Mouse (Mus musculus): ENCODE results near the gene Neurl2.
"Not testable (repeated sequence)": the region's sequence is repeated elsewhere in the genome, so short reads cannot be mapped to it uniquely, and the experiment has no call there.

Neurl2 gene

GRCm38 (mm10) chr2:164833314-164833959 lies at the start of gene Neurl2:
Gene Neurl2 (minus strand): TSS chr2:164833456.
- in situ Hi-C loops (cut with MboI, MseI) = no loop called here

DNA sequence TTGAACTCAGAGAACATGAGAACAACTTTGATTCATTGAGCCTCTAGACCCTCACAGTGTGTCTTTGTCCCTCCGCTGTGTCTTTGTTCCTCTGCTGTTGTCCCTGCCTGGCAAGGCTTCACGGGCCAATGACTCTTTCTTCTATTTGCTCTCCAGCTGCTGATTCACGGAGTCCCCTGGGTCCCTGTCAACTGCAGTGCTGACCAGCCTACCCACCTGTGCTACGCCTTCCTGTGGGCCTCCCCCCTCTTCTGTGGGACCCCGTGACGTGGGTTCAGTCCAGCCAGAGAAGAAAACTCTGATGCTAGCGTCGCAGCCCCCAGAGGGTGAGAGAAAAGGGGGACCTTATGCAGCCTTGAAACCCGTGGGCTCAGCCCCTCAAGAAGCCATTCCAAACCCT lies 49.4 kb upstream of the Neurl2 start:
- in situ Hi-C loops (cut with MboI, MseI) = no loop called here

DNA sequence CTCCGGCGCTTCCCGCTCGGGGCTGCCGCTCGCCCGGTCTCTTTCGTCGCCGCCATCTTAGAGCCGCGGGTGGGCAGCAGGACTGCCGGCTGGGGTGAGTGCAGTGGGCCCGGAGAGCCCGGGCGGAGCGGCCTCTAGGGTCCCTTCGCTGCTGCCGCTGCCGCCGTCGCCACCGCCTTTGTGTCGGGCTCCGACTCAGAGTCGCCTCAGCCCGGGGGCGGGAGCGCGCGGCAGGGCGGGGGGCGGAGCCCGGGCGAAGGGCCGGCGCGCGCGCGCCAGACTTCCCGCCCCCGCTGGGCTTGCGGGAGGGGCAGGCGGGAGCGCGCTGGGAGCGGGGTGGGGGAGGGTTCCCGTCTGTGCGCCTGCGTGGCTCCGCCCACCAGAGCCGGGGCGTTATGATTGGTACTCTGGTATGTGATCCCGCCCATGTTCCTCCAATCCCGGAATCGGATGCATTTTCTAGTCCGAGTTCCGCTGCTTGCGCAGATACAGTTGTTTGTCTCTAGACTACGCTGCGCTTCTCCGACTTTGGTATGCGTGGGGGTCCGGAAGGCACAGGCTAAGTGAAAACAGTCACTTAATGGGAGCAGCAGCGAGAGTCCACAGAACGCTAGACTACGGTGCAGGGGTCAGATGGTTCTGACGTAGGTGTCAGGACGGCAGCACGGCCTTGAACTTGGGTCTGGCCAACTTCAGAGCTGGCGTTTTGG lies 46.5 kb upstream of the Neurl2 start:
- in situ Hi-C loops (cut with MboI, MseI) = no loop called here

DNA sequence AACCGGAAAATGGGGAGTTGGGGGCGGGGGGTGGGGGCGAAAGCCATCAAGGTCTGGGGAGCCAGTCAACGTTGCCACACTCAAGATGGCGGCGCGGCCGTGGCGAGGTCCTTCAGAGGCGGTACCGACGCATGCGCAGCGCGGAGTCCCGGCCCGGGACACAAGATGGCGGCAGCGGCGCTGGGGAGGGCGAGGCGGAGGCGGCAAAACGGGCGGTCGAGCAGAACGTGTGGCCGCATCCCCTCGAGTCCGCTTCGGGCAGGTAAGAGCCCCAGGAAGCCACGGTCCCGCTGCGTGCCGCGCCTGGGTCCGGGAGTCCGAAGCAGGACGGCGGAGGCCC lies 45.9 kb upstream of the Neurl2 start, which contains the start of gene Pcif1:
Pcif1 (plus strand) TSS at position 77 of the 340 bp plus-strand sequence.
- in situ Hi-C loops (cut with MboI, MseI) = no loop called here

GRCm38 (mm10) chr2:164878509-164879227 lies 45.4 kb upstream of the Neurl2 start:
- in situ Hi-C loops (cut with MboI, MseI) = no loop called here

DNA sequence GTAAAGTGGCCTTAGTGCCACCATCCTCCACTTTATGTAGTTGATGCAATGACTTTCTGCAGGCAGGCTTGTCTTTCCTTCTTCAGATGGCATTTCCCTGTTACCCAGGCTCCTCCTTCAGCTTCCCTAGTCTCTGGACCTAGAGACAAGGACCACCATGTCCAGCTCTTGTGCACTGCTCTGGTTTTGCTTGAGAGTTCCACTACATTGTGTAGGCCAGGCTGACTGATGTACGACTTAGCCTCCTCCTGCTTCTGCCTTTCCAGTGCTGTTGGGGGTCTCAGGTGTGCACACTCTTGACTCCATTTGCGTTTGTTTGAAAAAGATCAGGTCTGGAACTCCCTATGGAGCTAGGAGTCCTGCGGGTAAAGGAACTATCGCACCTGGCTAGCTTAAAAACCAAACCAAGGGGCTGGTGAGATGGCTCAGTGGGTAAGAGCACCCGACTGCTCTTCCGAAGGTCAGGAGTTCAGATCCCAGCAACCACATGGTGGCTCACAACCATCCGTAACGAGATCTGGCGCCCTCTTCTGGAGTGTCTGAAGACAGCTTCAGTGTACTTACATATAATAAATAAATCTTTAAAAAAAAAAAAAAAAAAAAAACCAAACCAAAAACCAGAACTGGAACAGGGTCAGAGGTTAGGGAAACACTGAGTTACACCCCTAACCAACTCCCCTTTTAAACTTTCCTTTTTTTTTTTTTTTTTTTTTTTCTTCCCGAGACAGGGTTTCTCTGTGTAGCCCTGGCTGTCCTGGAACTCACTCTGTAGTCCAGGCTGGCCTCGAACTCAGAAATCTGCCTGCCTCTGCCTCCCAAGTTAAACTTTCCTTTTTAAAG lies 44.3 kb upstream of the Neurl2 start:
- in situ Hi-C loops (cut with MboI, MseI) = not testable (repeated sequence)

GRCm38 (mm10) chr2:164875648-164876047 lies 42.4 kb upstream of the Neurl2 start:
- in situ Hi-C loops (cut with MboI, MseI) = not testable (repeated sequence)

DNA sequence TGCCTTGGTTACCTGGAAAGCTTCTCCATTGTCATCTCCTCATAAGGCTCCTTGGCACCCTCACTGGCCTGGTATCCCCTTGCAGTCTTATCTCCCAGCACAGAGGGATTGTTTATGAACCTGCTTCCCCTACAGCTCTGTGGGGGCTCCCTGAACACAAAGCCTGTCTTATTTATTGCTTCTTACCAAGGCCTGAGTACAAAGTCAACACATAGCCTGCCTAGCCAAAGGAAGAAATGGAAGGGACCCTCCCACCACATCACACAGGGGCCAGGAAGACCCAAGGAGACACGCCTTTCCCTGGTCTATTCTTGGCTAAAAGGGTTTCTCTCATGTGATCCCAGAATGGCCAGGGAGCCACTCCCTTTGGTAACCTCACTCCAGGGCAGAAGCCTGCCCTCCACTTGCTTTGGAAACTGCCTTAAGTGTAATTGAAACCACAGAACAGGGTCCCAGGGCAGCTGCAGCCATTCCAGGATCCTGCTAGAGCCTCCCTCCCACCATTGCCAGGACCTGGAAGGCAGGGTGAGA lies 41.0 kb upstream of the Neurl2 start:
- in situ Hi-C loops (cut with MboI, MseI) = no loop called here

GRCm38 (mm10) chr2:164873621-164874020 lies 40.4 kb upstream of the Neurl2 start:
- in situ Hi-C loops (cut with MboI, MseI) = no loop called here

GRCm38 (mm10) chr2:164871602-164872303 lies 38.5 kb upstream of the Neurl2 start:
- in situ Hi-C loops (cut with MboI, MseI) = no loop called here

DNA sequence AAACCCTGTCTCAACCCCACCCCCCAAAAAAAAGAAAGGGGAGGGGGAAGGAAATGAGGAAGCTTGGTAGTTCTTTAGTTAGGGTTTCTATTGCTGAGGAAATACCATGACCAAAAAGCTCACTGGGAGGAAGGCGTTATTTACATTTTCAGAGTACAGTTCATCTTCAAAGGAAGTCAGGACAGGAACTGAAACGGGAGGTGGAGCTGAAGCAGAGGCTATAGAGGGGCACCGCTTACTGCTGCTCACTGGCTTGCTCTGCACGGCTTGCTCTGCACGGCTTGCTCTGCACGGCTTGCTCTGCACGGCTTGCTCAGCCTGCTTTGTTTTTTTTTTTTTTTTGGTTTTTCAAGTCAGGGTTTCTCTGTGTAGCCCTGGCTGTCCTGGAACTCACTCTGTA lies 35.2 kb upstream of the Neurl2 start:
- in situ Hi-C loops (cut with MboI, MseI) = no loop called here

DNA sequence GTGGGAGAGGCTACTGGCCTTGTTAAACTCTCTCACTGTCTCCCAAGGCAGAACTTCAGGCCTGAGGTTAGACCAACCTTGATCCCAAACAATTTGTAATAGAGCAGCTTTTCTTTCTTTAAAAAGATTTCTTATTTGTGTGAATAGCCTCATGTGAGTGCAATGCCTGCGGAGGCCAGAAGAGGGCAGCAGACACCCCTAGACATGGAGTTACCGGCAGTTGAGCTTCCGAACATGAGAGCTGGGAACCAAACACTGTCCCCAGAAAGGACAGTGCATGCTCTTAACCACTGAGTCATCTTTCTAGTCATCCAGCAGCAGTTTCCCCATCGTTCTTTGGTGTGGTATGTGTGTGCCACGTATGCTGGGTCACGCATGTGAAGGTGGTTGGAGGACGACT lies 34.3 kb upstream of the Neurl2 start:
- in situ Hi-C loops (cut with MboI, MseI) = no loop called here

GRCm38 (mm10) chr2:164866741-164867551 lies 33.7 kb upstream of the Neurl2 start:
- in situ Hi-C loops (cut with MboI, MseI) = no loop called here

GRCm38 (mm10) chr2:164864593-164864992 lies 31.3 kb upstream of the Neurl2 start:
- in situ Hi-C loops (cut with MboI, MseI) = no loop called here

DNA sequence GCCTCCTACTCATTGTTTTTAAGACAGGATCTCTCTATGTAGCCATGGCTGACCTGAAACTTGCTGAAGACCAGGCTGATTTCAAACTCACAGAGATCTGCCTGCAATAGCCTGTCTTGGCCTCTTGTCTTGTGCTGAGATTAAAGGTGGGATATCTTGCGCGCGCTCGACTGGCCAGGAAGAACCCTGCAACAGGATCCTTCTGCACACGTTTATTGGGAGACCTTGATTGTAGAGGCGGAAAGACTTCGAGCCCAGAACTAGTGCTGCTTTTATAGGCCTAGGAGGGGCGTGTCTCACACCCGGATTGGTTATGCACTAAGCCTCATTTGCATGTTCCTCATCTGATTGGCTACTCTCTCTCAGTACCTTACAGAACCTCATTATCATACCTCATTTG lies 30.2 kb upstream of the Neurl2 start:
- in situ Hi-C loops (cut with MboI, MseI) = not testable (repeated sequence)

- in situ Hi-C loops (cut with MboI, MseI) = no loop called here
Observed at GRCm38 (mm10) chr2:164862179-164862861, 29.1 kb upstream of the Neurl2 start.

- in situ Hi-C loops (cut with MboI, MseI) = no loop called here
Observed at GRCm38 (mm10) chr2:164861094-164861493, 27.8 kb upstream of the Neurl2 start.

GRCm38 (mm10) chr2:164859640-164860432 lies 26.6 kb upstream of the Neurl2 start:
- in situ Hi-C loops (cut with MboI, MseI) = no loop called here

GRCm38 (mm10) chr2:164859155-164859554 lies 25.9 kb upstream of the Neurl2 start:
- in situ Hi-C loops (cut with MboI, MseI) = no loop called here
